Comparison of ENCODE assay signal across 8 mouse cellular contexts in genomic region chr13:43503395-43503850, GRCm38 (mm10). TPM values are rescaled to one million over a fixed set of nuclear protein-coding genes. Genes with fewer than 3 reads are reported as not detected.
DNase-seq lines count a peak whose midpoint lies in the region; ATAC-seq and TF ChIP-seq lines count a peak whose summit lies in the region.

No protein-coding gene starts in this region.

- intact Hi-C loops in left cerebral cortex, adult 2 months (cut with DNase I): no loop called here

- peaks cover 14% of the 10 kb centered on the region for H3K4me1 ChIP-seq in forebrain, embryonic 13.5 days
- H3K4me1 ChIP-seq in intestine, embryonic 15.5 days (replicated peaks): peaks cover 9% of the 10 kb centered on the region; the same call in 1 of the 2 replicates
- H3K4me1 ChIP-seq in liver, embryonic 16.5 days (ENCODE audit: control insufficient read depth, low read depth, low read length): peaks cover 4% of the 10 kb centered on the region
- H3K4me1 ChIP-seq in neural tube, embryonic 11.5 days (ENCODE audit: control insufficient read depth, insufficient read depth, low read length): no peaks in the 10 kb centered on the region; the same call in 1 of the 2 replicates

- peak overlapping the region; percentile 53 for H3K9ac ChIP-seq in forebrain, embryonic 13.5 days
- peak overlapping the region; percentile 39; the same call in 1 of the 2 replicates for H3K9ac ChIP-seq in intestine, embryonic 15.5 days
- H3K9ac ChIP-seq in liver, embryonic 16.5 days (ENCODE audit: low read depth, low read length): no peak overlapping the region
- H3K9ac ChIP-seq in neural tube, embryonic 11.5 days (ENCODE audit: low read length): peak overlapping the region; percentile 42

- no peaks in the 10 kb centered on the region for H3K27me3 ChIP-seq in forebrain, embryonic 13.5 days
- H3K27me3 ChIP-seq in intestine, embryonic 15.5 days (replicated peaks): no peaks in the 10 kb centered on the region
- no peaks in the 10 kb centered on the region for H3K27me3 ChIP-seq in liver, embryonic 16.5 days (ENCODE audit: control insufficient read depth, insufficient read depth, low read depth, low read length)
- no peaks in the 10 kb centered on the region for H3K27me3 ChIP-seq in neural tube, embryonic 11.5 days (ENCODE audit: control insufficient read depth, insufficient read depth, low read length)

- H3K27ac ChIP-seq in forebrain, embryonic 13.5 days: no peak overlapping the region
- H3K27ac ChIP-seq in intestine, embryonic 15.5 days: peak overlapping the region; percentile 74
- no peak overlapping the region for H3K27ac ChIP-seq in liver, embryonic 16.5 days (ENCODE audit: low read length)
- H3K27ac ChIP-seq in neural tube, embryonic 11.5 days (ENCODE audit: low read depth, low read length): 0 out of 2 replicates have a peak overlapping the region, but pooled peaks have one; percentile 45
- H3K27ac ChIP-seq in left cerebral cortex, adult 2 months: no peak overlapping the region

- DNase-seq in B cell, adult 2 months: peak; percentile 56 to 57
- peak; percentile 50 for DNase-seq in MN1 (ENCODE audit: low spot score)
- peak; percentile 65 for DNase-seq in neural tube, embryonic 11.5 days (ENCODE audit: low spot score)
- DNase-seq in yolk sac, embryonic 10.5 days (ENCODE audit: low spot score): peak; percentile 40
- no peak for DNase-seq in left cerebral cortex, adult 2 months (ENCODE audit: extremely low spot score in 1 of 2, low spot score in 2 of 2)

- H3K4me3 ChIP-seq in forebrain, embryonic 13.5 days: peak overlapping the region; percentile 26
- peak overlapping the region; percentile 28 for H3K4me3 ChIP-seq in intestine, embryonic 15.5 days (replicated peaks)
- H3K4me3 ChIP-seq in liver, embryonic 16.5 days (ENCODE audit: low read depth, low read length): peak overlapping the region; percentile 18; the same call in 1 of the 2 replicates
- H3K4me3 ChIP-seq in neural tube, embryonic 11.5 days (ENCODE audit: low read depth, low read length): peak overlapping the region; percentile 12; the same call in 1 of the 2 replicates
- H3K4me3 ChIP-seq in left cerebral cortex, adult 2 months: no peak overlapping the region

- H3K4me2 ChIP-seq in forebrain, embryonic 13.5 days: peak overlapping the region; percentile 58
- H3K4me2 ChIP-seq in intestine, embryonic 15.5 days (replicated peaks): peak overlapping the region; percentile 73
- H3K4me2 ChIP-seq in liver, embryonic 16.5 days (ENCODE audit: low read depth, low read length): peak overlapping the region; percentile 50
- H3K4me2 ChIP-seq in neural tube, embryonic 11.5 days (ENCODE audit: low read depth): peak overlapping the region; percentile 36

- 1% methylated on average over 19 of the region's 19 CpGs for WGBS in forebrain, embryonic 13.5 days
- 2% methylated on average over 19 of the region's 19 CpGs for WGBS in intestine, embryonic 15.5 days
- whole genome bisulfite sequencing in liver, embryonic 16.5 days (ENCODE audit: insufficient replicate concordance): 4% methylated on average over 19 of the region's 19 CpGs
- WGBS in neural tube, embryonic 11.5 days: 1% methylated on average over 19 of the region's 19 CpGs

- no peak for TF ChIP-seq CTCF in left cerebral cortex, adult 2 months (IDR thresholded peaks at IDR 0.05)

- peak; percentile 64; the same call in 1 of the 2 replicates for ATAC-seq in forebrain, embryonic 13.5 days
- ATAC-seq in intestine, embryonic 15.5 days: peak; percentile 90
- ATAC-seq in liver, embryonic 16.5 days (ENCODE audit: low read depth): no peak
- ATAC-seq in neural tube, embryonic 11.5 days (ENCODE audit: insufficient read depth, low FRiP score, low TSS enrichment): peak; percentile 58; the same call in 1 of the 2 replicates

- H3K36me3 ChIP-seq in forebrain, embryonic 13.5 days (ENCODE audit: poor library complexity, severe bottlenecking): no peaks in the 10 kb centered on the region
- no peaks in the 10 kb centered on the region for H3K36me3 ChIP-seq in intestine, embryonic 15.5 days
- H3K36me3 ChIP-seq in liver, embryonic 16.5 days (ENCODE audit: control insufficient read depth, insufficient read depth): no peaks in the 10 kb centered on the region
- no peaks in the 10 kb centered on the region for H3K36me3 ChIP-seq in neural tube, embryonic 11.5 days (ENCODE audit: control insufficient read depth, insufficient read depth, low read length)

- no peaks in the 10 kb centered on the region for H3K9me3 ChIP-seq in forebrain, embryonic 13.5 days (replicated peaks)
- H3K9me3 ChIP-seq in intestine, embryonic 15.5 days: no peaks in the 10 kb centered on the region
- H3K9me3 ChIP-seq in liver, embryonic 16.5 days (replicated peaks; ENCODE audit: control insufficient read depth, low read length): no peaks in the 10 kb centered on the region
- H3K9me3 ChIP-seq in neural tube, embryonic 11.5 days (ENCODE audit: control insufficient read depth, low read length): no peaks in the 10 kb centered on the region

RNA-seq across cellular contexts. Expression of gene Ranbp9, which starts 22.3 kb away (rescaled TPM):
- polyA plus RNA-seq in forebrain, embryonic 13.5 days (2015; fragmentation: Nextera tagmentation; extraction: Ambion mirVana): 12.4 and 12.7 TPM in 2 replicates
- 7.9 and 8.0 TPM in 2 replicates for polyA plus RNA-seq in intestine, embryonic 15.5 days (2015; fragmentation: Nextera tagmentation; extraction: Ambion mirVana)
- polyA plus RNA-seq in liver, embryonic 16.5 days (2015; fragmentation: Nextera tagmentation; extraction: Ambion mirVana): 2.2 and 2.3 TPM in 2 replicates
- polyA plus RNA-seq in neural tube, embryonic 11.5 days (2014; fragmentation: Nextera tagmentation; extraction: Ambion mirVana): 10.9 and 12.5 TPM in 2 replicates
- 100 to 1,000 TPM; 102 to 105 TPM for total RNA-seq in left cerebral cortex, adult 2 months (2021)

RNA-seq across cellular contexts. Expression of gene Mcur1, which starts 56.6 kb away (rescaled TPM):
- 9.3 and 9.6 TPM in 2 replicates for polyA plus RNA-seq in forebrain, embryonic 13.5 days (2015; fragmentation: Nextera tagmentation; extraction: Ambion mirVana)
- 11.0 TPM in 2 replicates for polyA plus RNA-seq in intestine, embryonic 15.5 days (2015; fragmentation: Nextera tagmentation; extraction: Ambion mirVana)
- 4.9 and 5.4 TPM in 2 replicates for polyA plus RNA-seq in liver, embryonic 16.5 days (2015; fragmentation: Nextera tagmentation; extraction: Ambion mirVana)
- 10.5 and 14.7 TPM in 2 replicates for polyA plus RNA-seq in neural tube, embryonic 11.5 days (2014; fragmentation: Nextera tagmentation; extraction: Ambion mirVana)
- 10 to 100 TPM; 15.8 to 17.8 TPM for total RNA-seq in left cerebral cortex, adult 2 months (2021)

Comparison
In these comparisons a context has a peak if more than half of its experiments do, and no peak if none do; other contexts are left out.
1. DNase-seq: peak in B cell, adult 2 months (2 of 2), MN1 (single experiment), neural tube, embryonic 11.5 days (single experiment) and yolk sac, embryonic 10.5 days (single experiment); none in left cerebral cortex, adult 2 months (0 of 2).
2. H3K27ac ChIP-seq: peak in intestine, embryonic 15.5 days (single experiment) and neural tube, embryonic 11.5 days (single experiment); none in forebrain, embryonic 13.5 days (single experiment), liver, embryonic 16.5 days (single experiment) and left cerebral cortex, adult 2 months (single experiment).
3. Peak in every context shown above with its lines, with median percentiles within 50 percentile points of each other: H3K4me2 ChIP-seq.